ENCODE assay signal across 10 mouse cellular contexts in the genomic region with DNA sequence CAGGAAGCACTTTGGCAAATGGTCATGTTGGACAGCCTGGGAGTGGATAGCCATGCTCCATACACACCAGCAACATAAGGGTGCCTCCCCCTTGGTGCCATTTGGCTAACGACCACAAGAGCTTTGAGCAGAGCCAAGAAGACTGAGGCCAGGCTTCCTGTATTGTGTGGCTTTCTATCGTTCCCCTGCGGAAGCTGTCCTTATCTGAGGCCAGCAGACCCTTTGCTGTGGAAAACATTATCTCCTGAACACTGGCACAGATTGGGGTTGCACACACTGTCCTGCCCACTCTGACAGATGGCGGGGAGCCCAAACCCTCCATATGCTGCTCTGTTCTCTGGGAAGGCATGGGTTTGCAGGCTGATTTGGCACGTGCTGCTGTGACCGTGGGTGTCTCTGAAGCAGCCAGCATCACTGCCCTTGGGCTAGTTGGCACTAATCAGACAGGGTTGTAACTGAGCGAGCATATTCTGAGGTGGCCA.
A peak's percentile ranks its signal among the peaks of the same experiment; 100 is the strongest.
DNase-seq lines count a peak whose midpoint lies in the region; ATAC-seq and TF ChIP-seq lines count a peak whose summit lies in the region.
"Had no signal": no experiment of that assay in that cellular context is flagged by ENCODE, and none has a peak within 500 bp of the region (broad histone marks: within the 10 kb centered on the region; RNA-seq: fewer than 3 reads in every experiment).

No protein-coding gene starts in this region.

- peak; percentile 81 for ATAC-seq in forebrain, postnatal 0 days
- peak; percentile 83 for ATAC-seq in midbrain, embryonic 16.5 days
- ATAC-seq: Patski had no signal

- no peaks in the 10 kb centered on the region for H3K27me3 ChIP-seq in forebrain, postnatal 0 days (ENCODE audit: insufficient read depth, low read length)
- H3K27me3 ChIP-seq in midbrain, embryonic 16.5 days (ENCODE audit: control insufficient read depth, insufficient read depth, low read depth, low read length): no peaks in the 10 kb centered on the region
- H3K27me3 ChIP-seq: midbrain, embryonic 12.5 days had no signal

- WGBS in forebrain, postnatal 0 days: 36% methylated on average over 7 of the region's 7 CpGs
- 69% methylated on average over 7 of the region's 7 CpGs for WGBS in midbrain, embryonic 16.5 days

- H3K4me3 ChIP-seq in forebrain, postnatal 0 days (ENCODE audit: low read depth, low read length): no peak overlapping the region
- no peak overlapping the region for H3K4me3 ChIP-seq in midbrain, embryonic 16.5 days (ENCODE audit: low read depth, low read length)
- H3K4me3 ChIP-seq: midbrain, embryonic 12.5 days had no signal

- DNase-seq in testis, postnatal 14 days (ENCODE audit: low spot score): peak; percentile 9
- no peak for DNase-seq in testis, postnatal 10 days (ENCODE audit: low spot score)
- DNase-seq in forebrain, postnatal 0 days: peak; percentile 66
- peak; percentile 79 to 93 for DNase-seq in layer of hippocampus, postnatal 14 days (ENCODE audit: low spot score in 2 of 2)
- DNase-seq in MN1 (ENCODE audit: low spot score): no peak
- DNase-seq in kidney, postnatal 10 days: no peak
- no peak for DNase-seq in T-cell, adult 2 months (ENCODE audit: low spot score)

- H3K27ac ChIP-seq in forebrain, postnatal 0 days (ENCODE audit: low read depth, low read length): no peak overlapping the region
- H3K27ac ChIP-seq in midbrain, embryonic 16.5 days (ENCODE audit: low read length): no peak overlapping the region
- H3K27ac ChIP-seq: midbrain, embryonic 12.5 days had no signal

- no peaks in the 10 kb centered on the region for H3K36me3 ChIP-seq in forebrain, postnatal 0 days (ENCODE audit: insufficient read depth)
- no peaks in the 10 kb centered on the region for H3K36me3 ChIP-seq in midbrain, embryonic 16.5 days (ENCODE audit: control insufficient read depth, insufficient read depth, low read length)
- H3K36me3 ChIP-seq: midbrain, embryonic 12.5 days had no signal

- H3K9me3 ChIP-seq in forebrain, postnatal 0 days (ENCODE audit: low read length): no peaks in the 10 kb centered on the region
- no peaks in the 10 kb centered on the region for H3K9me3 ChIP-seq in midbrain, embryonic 16.5 days (replicated peaks; ENCODE audit: control insufficient read depth, low read length, poor library complexity, severe bottlenecking)
- H3K9me3 ChIP-seq: midbrain, embryonic 12.5 days had no signal

- H3K4me2 ChIP-seq in forebrain, postnatal 0 days (ENCODE audit: low read depth): no peak overlapping the region
- no peak overlapping the region for H3K4me2 ChIP-seq in midbrain, embryonic 16.5 days (ENCODE audit: low read length)
- H3K4me2 ChIP-seq: midbrain, embryonic 12.5 days had no signal

- H3K4me1 ChIP-seq in forebrain, postnatal 0 days (ENCODE audit: insufficient read depth): no peaks in the 10 kb centered on the region; the same call in 1 of the 2 replicates
- no peaks in the 10 kb centered on the region for H3K4me1 ChIP-seq in midbrain, embryonic 16.5 days (ENCODE audit: control insufficient read depth, insufficient read depth, low read length)
- H3K4me1 ChIP-seq: midbrain, embryonic 12.5 days had no signal

- H3K9ac ChIP-seq in forebrain, postnatal 0 days: no peak overlapping the region
- no peak overlapping the region for H3K9ac ChIP-seq in midbrain, embryonic 16.5 days (ENCODE audit: low read depth, low read length)
- H3K9ac ChIP-seq: midbrain, embryonic 12.5 days had no signal

- no peak for TF ChIP-seq CTCF in forebrain, postnatal 0 days (IDR thresholded peaks at IDR 0.05; ENCODE audit: low read depth)

Comparison
In these comparisons a context has a peak if more than half of its experiments do, and no peak if none do; other contexts are left out.
1. DNase-seq: peak in testis, postnatal 14 days (single experiment), forebrain, postnatal 0 days (single experiment) and layer of hippocampus, postnatal 14 days (2 of 2); none in testis, postnatal 10 days (single experiment), MN1 (single experiment), kidney, postnatal 10 days (single experiment) and T-cell, adult 2 months (single experiment).